Mouse (Mus musculus) lung, postnatal 0 days (tissue): ENCODE data around the gene Shroom3. TPM values are rescaled to one million over a fixed set of nuclear protein-coding genes. Genes with fewer than 3 reads are reported as not detected.

ENCODE experiments used
- ATAC-seq: fragments of 200-750 bp; cut with Nextera tagmentation; 2 replicates; pipeline ENCODE4 v1.8.0; 2017; ENCODE audit warnings: moderate library complexity
- DNase-seq: peaks from one replicate; pipeline ENCODE4 v3.0.0-alpha.2; 2016; ENCODE audit warnings: low spot score
- H3K27ac ChIP-seq: fragments of 300-500 bp; sonication (generic); 2 replicates; pipeline ENCODE4 v1.5.1; 2014; ENCODE audit warnings: antibody characterized with exemption, mild to moderate bottlenecking, low read length, mixed read lengths
- H3K27me3 ChIP-seq: fragments of 300-500 bp; sonication (generic); replicated peaks from 2 replicates; pipeline ENCODE4 v1.6.1; 2014; ENCODE audit warnings: low read length, mixed read lengths; ENCODE audit not compliant: insufficient read depth
- H3K36me3 ChIP-seq: fragments of 300-500 bp; sonication (generic); 2 replicates; pipeline ENCODE4 v1.6.1; 2014; ENCODE audit warnings: low read length, mixed read lengths; ENCODE audit not compliant: insufficient read depth
- H3K4me1 ChIP-seq: fragments of 300-500 bp; sonication (generic); 2 replicates; pipeline ENCODE4 v1.6.1; 2014; ENCODE audit warnings: antibody characterized with exemption, low read depth, low read length, mixed read lengths; ENCODE audit not compliant: insufficient read depth
- H3K4me2 ChIP-seq: fragments of 300-500 bp; sonication (generic); replicated peaks from 2 replicates; pipeline ENCODE4 v1.6.1; 2014; ENCODE audit warnings: low read depth, mild to moderate bottlenecking, low read length, moderate library complexity, mixed read lengths
- H3K4me3 ChIP-seq: fragments of 300-500 bp; sonication (generic); 2 replicates; pipeline ENCODE4 v1.5.1; 2014; ENCODE audit warnings: low read depth, low read length
- H3K9ac ChIP-seq: fragments of 300-500 bp; sonication (generic); replicated peaks from 2 replicates; pipeline ENCODE4 v1.6.1; 2014; ENCODE audit warnings: low read depth, mild to moderate bottlenecking
- H3K9me3 ChIP-seq: fragments of 300-500 bp; sonication (generic); 2 replicates; pipeline ENCODE4 v1.6.1; 2016; ENCODE audit warnings: low read length, mixed read lengths
- CTCF ChIP-seq: IDR thresholded peaks from 2 replicates; pipeline ENCODE4 v1.5.1; 2016; ENCODE audit warnings: antibody characterized with exemption, mild to moderate bottlenecking
- EP300 ChIP-seq: IDR thresholded peaks from 2 replicates; pipeline ENCODE4 v1.6.1; 2016; ENCODE audit warnings: antibody characterized with exemption, mild to moderate bottlenecking, control low read depth
- WGBS: fragments of 180-500 bp; shearing (Covaris S2); extraction: QIAGEN DNeasy Blood & Tissue Kit; methylation state at CpG from one replicate; pipeline ENCODE4 v1.1.7; 2014; 5-methylcytosine and 5-hydroxymethylcytosine counted together
- polyA plus RNA-seq: library from polyadenylated mRNA; unstranded; fragments of >200 nt; fragmentation: Nextera tagmentation; extraction: Ambion mirVana; gene quantifications from 2 replicates; pipeline ENCODE4 v1.2.1, GENCODE M21; 2015

The Shroom3 gene
- polyA plus RNA-seq, 1 experiment from 2014 or later, result 8.8 TPM

GRCm38 (mm10) chr5:92842881-92843280, 159.6 kb downstream of the Shroom3 start:
- H3K4me2 ChIP-seq, result no peak overlapping the region
- H3K27me3 ChIP-seq, result no peaks in the 10 kb centered on the region
- H3K4me1 ChIP-seq, result peaks cover 16% of the 10 kb centered on the region; the same call in 1 of the 2 replicates
- H3K27ac ChIP-seq, result peak overlapping the region; percentile 78
- DNase-seq (no peak), ATAC-seq (no peak; the same call in 1 of the 2 replicates)
- TF ChIP-seq CTCF (no peak), EP300 (no peak)
- WGBS, result 20% methylated on average over 3 of the region's 3 CpGs
- H3K36me3 ChIP-seq, result no peaks in the 10 kb centered on the region
- no peaks in the 10 kb centered on the region for H3K9me3 ChIP-seq
- no peak overlapping the region for H3K4me3 ChIP-seq
- H3K9ac ChIP-seq, result no peak overlapping the region

DNA sequence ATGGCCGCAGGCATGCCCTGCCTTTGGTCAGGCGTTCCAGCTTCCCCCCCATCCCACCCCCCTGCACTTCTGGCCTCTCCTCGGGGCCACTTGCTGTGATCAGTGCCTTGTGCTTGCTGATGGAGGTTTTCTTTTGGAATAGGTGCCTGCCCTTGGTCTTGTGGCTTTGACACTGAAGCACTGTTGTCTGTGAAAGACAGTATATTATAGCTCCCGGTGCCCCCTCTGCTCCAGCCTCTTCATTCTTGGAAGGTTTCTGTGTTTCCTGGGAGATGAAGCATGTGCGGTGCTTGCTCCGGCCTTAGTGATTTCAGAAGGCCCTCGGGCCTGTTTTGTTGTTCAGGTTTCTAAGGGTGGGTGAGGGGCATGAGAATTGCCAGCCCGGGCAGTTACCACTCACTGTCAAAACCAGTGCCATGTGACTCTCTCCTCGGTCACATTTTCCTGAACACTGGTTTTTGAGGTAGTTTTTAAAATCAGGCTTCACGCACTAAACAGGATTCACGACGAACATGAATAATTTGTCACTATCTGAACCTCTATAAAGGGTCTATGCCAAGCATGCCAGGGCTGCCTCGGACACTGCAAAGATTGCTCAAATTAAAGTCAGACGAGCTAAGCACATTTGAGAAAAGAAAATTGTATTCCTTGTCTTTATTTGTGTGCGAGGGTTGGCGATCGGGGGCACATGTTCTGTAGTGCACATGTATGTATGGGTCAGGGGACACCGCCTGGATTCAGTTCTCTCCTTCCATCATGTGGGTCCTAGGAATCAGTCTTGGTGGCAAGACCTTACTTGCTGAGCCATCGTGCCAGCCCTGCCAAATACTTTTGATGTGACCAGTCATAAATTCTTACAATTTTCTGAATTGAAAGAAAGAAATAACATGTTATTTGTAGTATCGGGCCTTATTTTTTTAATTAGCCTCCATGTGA, 160.9 kb downstream of the Shroom3 start:
- Histone ChIP-seq H3K27ac (no peak overlapping the region), H3K9ac (no peak overlapping the region), H3K4me1 (peaks cover 16% of the 10 kb centered on the region; the same call in 1 of the 2 replicates), H3K9me3 (no peaks in the 10 kb centered on the region), H3K27me3 (no peaks in the 10 kb centered on the region), H3K4me3 (no peak overlapping the region), H3K4me2 (no peak overlapping the region), H3K36me3 (no peaks in the 10 kb centered on the region)
- 67% methylated on average over 20 of the region's 20 CpGs for WGBS
- ATAC-seq (no peak), DNase-seq (no peak)
- TF ChIP-seq EP300 (no peak), CTCF (no peak)

DNA sequence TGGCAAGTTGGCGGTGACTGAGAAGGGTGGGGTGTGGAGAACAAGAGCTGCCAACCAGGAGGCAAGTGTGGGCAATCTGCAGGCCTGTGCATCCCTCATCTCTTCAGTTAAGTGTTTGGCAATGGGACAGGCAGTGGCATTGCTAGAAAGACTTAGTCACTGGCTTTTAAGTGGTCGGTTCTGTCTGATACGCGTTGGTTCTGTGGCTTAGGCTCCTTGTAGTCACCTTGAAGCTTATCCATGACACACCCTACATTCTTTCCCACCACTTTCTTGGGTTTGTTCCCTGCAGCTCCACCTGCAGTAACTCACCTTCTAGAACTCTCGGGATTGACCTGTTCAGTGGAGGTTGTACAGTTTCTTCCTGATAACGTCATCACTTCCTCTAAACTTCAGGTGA, 166.5 kb downstream of the Shroom3 start:
- 0 out of 2 replicates have a peak, but pooled peaks have one; percentile 17 for TF ChIP-seq CTCF
- TF ChIP-seq EP300, result peak; percentile 82
- Histone ChIP-seq H3K36me3 (no peaks in the 10 kb centered on the region), H3K4me3 (no peak overlapping the region), H3K27ac (no peak overlapping the region), H3K9me3 (no peaks in the 10 kb centered on the region), H3K9ac (no peak overlapping the region), H3K4me1 (peaks cover 3% of the 10 kb centered on the region; the same call in 1 of the 2 replicates), H3K27me3 (no peaks in the 10 kb centered on the region), H3K4me2 (no peak overlapping the region)
- peak; percentile 77 for DNase-seq
- 55% methylated on average over 6 of the region's 6 CpGs for WGBS
- peak; percentile 92 for ATAC-seq

GRCm38 (mm10) chr5:92850925-92851324, 167.7 kb downstream of the Shroom3 start:
- Histone ChIP-seq H3K9ac (no peak overlapping the region), H3K36me3 (no peaks in the 10 kb centered on the region), H3K27me3 (no peaks in the 10 kb centered on the region), H3K27ac (0 out of 2 replicates have a peak overlapping the region, but pooled peaks have one; percentile 9), H3K4me3 (no peak overlapping the region), H3K9me3 (no peaks in the 10 kb centered on the region), H3K4me2 (no peak overlapping the region), H3K4me1 (peaks cover 3% of the 10 kb centered on the region; the same call in 1 of the 2 replicates)
- WGBS, result 71% methylated on average over 3 of the region's 3 CpGs
- TF ChIP-seq CTCF (no peak), EP300 (no peak)
- ATAC-seq (no peak), DNase-seq (no peak)

DNA sequence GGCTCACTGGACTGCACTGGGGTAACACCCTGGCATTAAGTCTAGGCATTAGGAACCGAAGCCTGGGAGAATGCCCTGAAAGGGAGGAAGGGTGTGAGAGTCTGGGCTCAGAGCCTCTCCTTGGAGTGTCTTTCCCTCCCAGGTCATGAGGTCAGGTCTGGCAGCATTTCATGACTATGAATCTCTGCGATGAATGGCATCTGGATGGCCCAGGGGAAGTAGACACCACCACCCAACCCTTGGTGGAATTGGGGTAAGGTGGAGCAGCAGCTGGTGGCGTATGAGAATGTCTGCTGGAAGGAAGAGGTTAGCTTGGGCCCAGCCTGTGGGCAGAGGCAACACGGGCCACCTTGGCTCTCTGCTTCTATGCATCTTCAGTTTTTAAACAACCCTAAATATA, 171.7 kb downstream of the Shroom3 start:
- Histone ChIP-seq H3K36me3 (no peaks in the 10 kb centered on the region), H3K27me3 (no peaks in the 10 kb centered on the region), H3K4me3 (no peak overlapping the region), H3K9ac (no peak overlapping the region), H3K4me2 (no peak overlapping the region), H3K27ac (no peak overlapping the region), H3K9me3 (no peaks in the 10 kb centered on the region), H3K4me1 (peaks cover 16% of the 10 kb centered on the region; the same call in 1 of the 2 replicates)
- WGBS, result 53% methylated on average over 4 of the region's 4 CpGs
- ATAC-seq (no peak; the same call in 1 of the 2 replicates), DNase-seq (no peak)
- TF ChIP-seq EP300 (no peak), CTCF (no peak)

GRCm38 (mm10) chr5:92856346-92856745, 173.1 kb downstream of the Shroom3 start:
- peak; percentile 55 for DNase-seq

More at GRCm38 (mm10) chr5:92856346-92856745, 173.1 kb downstream of the Shroom3 start:
- Histone ChIP-seq H3K27me3 (no peaks in the 10 kb centered on the region), H3K27ac (peak overlapping the region; percentile 23), H3K36me3 (no peaks in the 10 kb centered on the region), H3K4me2 (peak overlapping the region; percentile 28), H3K4me3 (no peak overlapping the region), H3K9ac (no peak overlapping the region), H3K4me1 (peaks cover 12% of the 10 kb centered on the region; the same call in 1 of the 2 replicates), H3K9me3 (no peaks in the 10 kb centered on the region)
- no peak for TF ChIP-seq EP300
- TF ChIP-seq CTCF, result no peak
- peak; percentile 40; the same call in 1 of the 2 replicates for ATAC-seq
- WGBS, result 23% methylated on average over 15 of the region's 15 CpGs
